Mouse (Mus musculus): ENCODE data around the gene Cd300ld3. TPM values are rescaled to one million over a fixed set of nuclear protein-coding genes. Genes with fewer than 3 reads are reported as not detected.
A peak's percentile ranks its signal among the peaks of the same experiment; 100 is the strongest.

Cd300ld3 gene
- polyA plus RNA-seq (2015; fragmentation: Nextera tagmentation; extraction: Ambion mirVana): not detected in 2 replicates

DNA sequence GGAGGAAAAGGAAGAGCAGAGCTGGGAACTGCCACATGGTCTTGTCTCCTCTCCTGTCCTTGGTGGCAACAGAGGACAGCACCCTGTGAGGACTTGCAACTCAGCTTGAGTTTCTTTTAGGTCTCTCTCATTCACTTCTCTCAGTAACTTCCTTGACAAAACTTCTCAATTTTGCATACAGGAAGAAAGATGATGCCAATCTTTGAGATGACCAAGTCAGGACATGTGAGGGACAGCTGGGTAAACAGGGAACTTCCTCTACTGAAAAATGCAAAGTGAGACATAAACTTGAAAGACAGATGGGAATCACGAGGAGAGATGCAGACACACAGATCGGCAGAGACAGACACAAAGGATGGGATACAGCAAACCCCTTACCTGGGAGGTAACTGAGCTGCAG lies at the start of gene Cd300ld3:
Gene Cd300ld3, minus strand, starts transcription at position 151 of the 400 bp plus-strand sequence.
- TF ChIP-seq EP300 (IDR thresholded peaks at IDR 0.05) (no peak), CTCF (IDR thresholded peaks at IDR 0.05) (no peak)
- Histone ChIP-seq H3K9me3 (ENCODE audit: low read length) (no peaks in the 10 kb centered on the region), H3K36me3 (ENCODE audit: insufficient read depth, low read length) (no peaks in the 10 kb centered on the region), H3K4me1 (ENCODE audit: insufficient read depth, low read depth, low read length) (no peaks in the 10 kb centered on the region), H3K4me3 (ENCODE audit: low read depth, low read length) (no peak within 1 kb of the TSS), H3K27me3 (replicated peaks; ENCODE audit: insufficient read depth, low read length) (no peaks in the 10 kb centered on the region), H3K9ac (replicated peaks; ENCODE audit: low read depth) (no peak within 1 kb of the TSS), H3K4me2 (replicated peaks; ENCODE audit: low read depth, low read length) (no peak within 1 kb of the TSS), H3K27ac (ENCODE audit: low read length) (no peak within 1 kb of the TSS)
- no peak for ATAC-seq
- 43% methylated on average over 2 of the region's 2 CpGs for WGBS
- no peak for DNase-seq (ENCODE audit: low spot score)

DNA sequence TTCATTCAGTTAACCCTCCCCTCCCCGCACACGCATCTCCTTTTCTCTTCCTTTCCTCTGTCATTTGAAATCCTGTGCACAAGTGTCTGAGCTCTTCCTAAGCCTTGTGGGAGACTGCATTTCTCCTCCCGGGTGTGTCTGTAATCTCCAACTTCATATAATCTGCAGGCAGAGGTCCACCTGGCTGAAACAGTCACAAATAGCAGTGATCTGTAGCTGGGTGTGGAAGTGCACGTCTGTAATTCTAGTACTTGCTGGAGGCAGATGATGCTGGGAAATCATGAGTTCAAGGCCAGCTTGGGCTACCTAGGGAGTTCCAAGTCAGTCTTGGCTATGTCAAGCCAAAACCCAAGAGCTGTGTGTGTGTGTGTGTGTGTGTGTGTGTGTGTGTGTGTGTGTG lies 43.9 kb upstream of the Cd300ld3 start:
- H3K9ac ChIP-seq (replicated peaks; ENCODE audit: low read depth): no peak overlapping the region
- peaks cover 14% of the 10 kb centered on the region; the same call in 1 of the 2 replicates for H3K27me3 ChIP-seq (replicated peaks; ENCODE audit: insufficient read depth, low read length)
- no peak overlapping the region for H3K4me3 ChIP-seq (ENCODE audit: low read depth, low read length)
- DNase-seq (ENCODE audit: low spot score) (no peak), ATAC-seq (no peak)
- TF ChIP-seq EP300 (IDR thresholded peaks at IDR 0.05): no peak
- no peak for TF ChIP-seq CTCF (IDR thresholded peaks at IDR 0.05)
- no peaks in the 10 kb centered on the region for H3K36me3 ChIP-seq (ENCODE audit: insufficient read depth, low read length)
- H3K27ac ChIP-seq (ENCODE audit: low read length): no peak overlapping the region
- no peak overlapping the region for H3K4me2 ChIP-seq (replicated peaks; ENCODE audit: low read depth, low read length)
- 9% methylated on average over 4 of the region's 4 CpGs for WGBS
- 0 out of 2 replicates have a peak, but pooled peaks cover 4% of the 10 kb centered on the region for H3K9me3 ChIP-seq (ENCODE audit: low read length)
- H3K4me1 ChIP-seq (ENCODE audit: insufficient read depth, low read depth, low read length): no peaks in the 10 kb centered on the region

- ATAC-seq: peak; percentile 48; the same call in 1 of the 2 replicates
- 0 out of 2 replicates have a peak, but pooled peaks cover 4% of the 10 kb centered on the region for H3K9me3 ChIP-seq (ENCODE audit: low read length)
- no peak within 1 kb of the TSS for H3K27ac ChIP-seq (ENCODE audit: low read length)
- H3K9ac ChIP-seq (replicated peaks; ENCODE audit: low read depth): no peak within 1 kb of the TSS
- peak; percentile 23 for DNase-seq (ENCODE audit: low spot score)
- no peak within 1 kb of the TSS for H3K4me2 ChIP-seq (replicated peaks; ENCODE audit: low read depth, low read length)
- peaks cover 14% of the 10 kb centered on the region; the same call in 1 of the 2 replicates for H3K27me3 ChIP-seq (replicated peaks; ENCODE audit: insufficient read depth, low read length)
- TF ChIP-seq EP300 (IDR thresholded peaks at IDR 0.05) (no peak), CTCF (IDR thresholded peaks at IDR 0.05) (no peak)
- H3K36me3 ChIP-seq (ENCODE audit: insufficient read depth, low read length): no peaks in the 10 kb centered on the region
- H3K4me3 ChIP-seq (ENCODE audit: low read depth, low read length): no peak within 1 kb of the TSS
- WGBS: 2% methylated on average over 36 of the region's 36 CpGs
- no peaks in the 10 kb centered on the region for H3K4me1 ChIP-seq (ENCODE audit: insufficient read depth, low read depth, low read length)
Observed at GRCm38 (mm10) chr11:115091362-115091901, 43.2 kb upstream of the Cd300ld3 start, which contains the start of gene Rab37. TSS of gene Rab37 (plus strand) at chr11:115091431.

- no peak for TF ChIP-seq EP300 (IDR thresholded peaks at IDR 0.05)
- peak; percentile 56 for TF ChIP-seq CTCF (IDR thresholded peaks at IDR 0.05)
- Histone ChIP-seq H3K4me1 (ENCODE audit: insufficient read depth, low read depth, low read length) (no peaks in the 10 kb centered on the region), H3K4me2 (replicated peaks; ENCODE audit: low read depth, low read length) (no peak overlapping the region), H3K36me3 (ENCODE audit: insufficient read depth, low read length) (no peaks in the 10 kb centered on the region), H3K27me3 (replicated peaks; ENCODE audit: insufficient read depth, low read length) (peaks cover 14% of the 10 kb centered on the region; the same call in 1 of the 2 replicates), H3K9me3 (ENCODE audit: low read length) (0 out of 2 replicates have a peak, but pooled peaks cover 4% of the 10 kb centered on the region), H3K4me3 (ENCODE audit: low read depth, low read length) (no peak overlapping the region), H3K9ac (replicated peaks; ENCODE audit: low read depth) (no peak overlapping the region), H3K27ac (ENCODE audit: low read length) (no peak overlapping the region)
- ATAC-seq (no peak), DNase-seq (ENCODE audit: low spot score) (no peak)
- WGBS: 64% methylated on average over 6 of the region's 6 CpGs
Observed at GRCm38 (mm10) chr11:115089853-115090252, 41.6 kb upstream of the Cd300ld3 start.

GRCm38 (mm10) chr11:115086213-115086612 lies 38.0 kb upstream of the Cd300ld3 start:
- TF ChIP-seq CTCF (IDR thresholded peaks at IDR 0.05): no peak
- no peak for TF ChIP-seq EP300 (IDR thresholded peaks at IDR 0.05)
- Histone ChIP-seq H3K9ac (replicated peaks; ENCODE audit: low read depth) (no peak overlapping the region), H3K27ac (ENCODE audit: low read length) (no peak overlapping the region), H3K4me1 (ENCODE audit: insufficient read depth, low read depth, low read length) (no peaks in the 10 kb centered on the region), H3K4me2 (replicated peaks; ENCODE audit: low read depth, low read length) (no peak overlapping the region), H3K27me3 (replicated peaks; ENCODE audit: insufficient read depth, low read length) (peaks cover 10% of the 10 kb centered on the region), H3K36me3 (ENCODE audit: insufficient read depth, low read length) (no peaks in the 10 kb centered on the region), H3K4me3 (ENCODE audit: low read depth, low read length) (no peak overlapping the region), H3K9me3 (ENCODE audit: low read length) (no peaks in the 10 kb centered on the region)
- 51% methylated on average over 7 of the region's 7 CpGs for WGBS
- DNase-seq (ENCODE audit: low spot score): no peak
- no peak for ATAC-seq

DNA sequence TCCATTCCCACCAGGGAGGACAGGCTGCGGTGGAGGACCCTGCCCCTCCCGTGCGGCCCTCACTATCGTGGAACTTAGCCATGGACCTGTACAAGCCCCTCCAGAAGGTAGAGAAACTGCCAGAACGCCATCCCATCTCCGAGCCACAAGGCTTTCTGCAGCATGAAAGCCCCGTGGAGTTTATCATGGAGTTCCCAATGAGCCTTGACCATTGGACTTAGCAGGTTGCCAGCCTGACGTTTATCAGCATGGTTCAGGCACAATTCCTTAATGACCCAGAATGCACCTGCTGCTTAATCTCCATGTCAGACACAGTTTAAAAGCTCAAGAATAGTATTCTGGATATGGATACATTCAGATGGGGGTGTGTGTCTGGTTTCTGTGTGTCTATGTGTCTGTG lies 36.9 kb upstream of the Cd300ld3 start:
- H3K36me3 ChIP-seq (ENCODE audit: insufficient read depth, low read length): no peaks in the 10 kb centered on the region
- H3K9ac ChIP-seq (replicated peaks; ENCODE audit: low read depth): no peak overlapping the region
- H3K4me2 ChIP-seq (replicated peaks; ENCODE audit: low read depth, low read length): no peak overlapping the region
- TF ChIP-seq EP300 (IDR thresholded peaks at IDR 0.05) (no peak), CTCF (IDR thresholded peaks at IDR 0.05) (no peak)
- no peak for ATAC-seq
- no peak for DNase-seq (ENCODE audit: low spot score)
- H3K9me3 ChIP-seq (ENCODE audit: low read length): no peaks in the 10 kb centered on the region
- H3K27ac ChIP-seq (ENCODE audit: low read length): no peak overlapping the region
- 71% methylated on average over 8 of the region's 8 CpGs for WGBS
- peaks cover 4% of the 10 kb centered on the region; the same call in 1 of the 2 replicates for H3K27me3 ChIP-seq (replicated peaks; ENCODE audit: insufficient read depth, low read length)
- H3K4me3 ChIP-seq (ENCODE audit: low read depth, low read length): no peak overlapping the region
- H3K4me1 ChIP-seq (ENCODE audit: insufficient read depth, low read depth, low read length): no peaks in the 10 kb centered on the region

Data from lung, postnatal 0 days (tissue).